ENCODE assay signal across 29 mouse cellular contexts in genomic region chr9:14758590-14758989, GRCm38 (mm10). TPM values are rescaled to one million over a fixed set of nuclear protein-coding genes. Genes with fewer than 3 reads are reported as not detected.
A peak's percentile ranks its signal among the peaks of the same experiment; 100 is the strongest.
DNase-seq lines count a peak whose midpoint lies in the region; ATAC-seq and TF ChIP-seq lines count a peak whose summit lies in the region.
"Had no signal": no experiment of that assay in that cellular context is flagged by ENCODE, and none has a peak within 500 bp of the region (broad histone marks: within the 10 kb centered on the region; RNA-seq: fewer than 3 reads in every experiment).

No protein-coding gene starts in this region.

- H3K36me3 ChIP-seq in lung, postnatal 0 days (ENCODE audit: insufficient read depth, low read length) = no peaks in the 10 kb centered on the region
- H3K36me3 ChIP-seq in MEL (ENCODE audit: control insufficient read depth in 1 of 2, insufficient read depth in 2 of 2, low read length in 2 of 2) = no peaks in the 10 kb centered on the region
- no peaks in the 10 kb centered on the region for H3K36me3 ChIP-seq in kidney, embryonic 15.5 days
- H3K36me3 ChIP-seq: embryonic facial prominence, embryonic 12.5 days; forebrain, embryonic 15.5 days; G1E; heart, embryonic 10.5 days had no signal

- H3K4me2 ChIP-seq in lung, postnatal 0 days (replicated peaks; ENCODE audit: low read depth, low read length) = no peak overlapping the region
- H3K4me2 ChIP-seq in kidney, embryonic 15.5 days = no peak overlapping the region
- H3K4me2 ChIP-seq: embryonic facial prominence, embryonic 12.5 days; forebrain, embryonic 15.5 days had no signal

- H3K4me3 ChIP-seq in lung, postnatal 0 days (ENCODE audit: low read depth, low read length) = no peak overlapping the region
- no peak overlapping the region for H3K4me3 ChIP-seq in lung, adult 2 months (replicated peaks; ENCODE audit: extremely low read depth, low read depth, low read length)
- H3K4me3 ChIP-seq in MEL (ENCODE audit: control insufficient read depth in 1 of 2, insufficient read depth in 1 of 2, low read depth in 2 of 2, low read length in 2 of 2) = peak overlapping the region in 1 of 2 experiments; percentile 31; a peak in 1 of 4 replicates
- no peak overlapping the region for H3K4me3 ChIP-seq in kidney, embryonic 15.5 days (replicated peaks)
- H3K4me3 ChIP-seq: embryonic facial prominence, embryonic 12.5 days; erythroblast, embryonic 14.5 days; forebrain, embryonic 15.5 days; heart, embryonic 10.5 days had no signal

- no peak overlapping the region for H3K27ac ChIP-seq in lung, postnatal 0 days (ENCODE audit: low read length)
- H3K27ac ChIP-seq in MEL (ENCODE audit: control insufficient read depth, low read depth, low read length) = no peak overlapping the region
- no peak overlapping the region for H3K27ac ChIP-seq in kidney, embryonic 15.5 days
- H3K27ac ChIP-seq: embryonic facial prominence, embryonic 12.5 days; forebrain, embryonic 15.5 days; heart, embryonic 10.5 days had no signal

- DNase-seq in lung, postnatal 0 days (ENCODE audit: low spot score) = peak; percentile 54
- DNase-seq in lung, adult 2 months = no peak
- DNase-seq in MEL (ENCODE audit: low read depth, low spot score) = peak; percentile 62
- DNase-seq in kidney, postnatal 36 days = no peak
- no peak for DNase-seq in cerebellum, adult 18-20 months
- DNase-seq: adrenal gland, postnatal 14 days; cerebellum, adult 11-12 months; cerebellum, postnatal 25 days; gastrocnemius, postnatal 25 days; kidney, adult 8-10 months; kidney, postnatal 25 days; layer of hippocampus, adult 9-11 months; lung, adult 18-20 months; right cerebral cortex, adult 18-20 months; thymus, postnatal 36 days had no signal

- no peaks in the 10 kb centered on the region for H3K79me2 ChIP-seq in MEL (ENCODE audit: control insufficient read depth, insufficient read depth, low read length, poor library complexity)

- no peaks in the 10 kb centered on the region for H3K9me3 ChIP-seq in lung, postnatal 0 days (ENCODE audit: low read length)
- no peaks in the 10 kb centered on the region for H3K9me3 ChIP-seq in MEL (replicated peaks; ENCODE audit: insufficient read depth, low read length)
- H3K9me3 ChIP-seq in kidney, embryonic 15.5 days (replicated peaks) = no peaks in the 10 kb centered on the region
- H3K9me3 ChIP-seq: embryonic facial prominence, embryonic 12.5 days; forebrain, embryonic 15.5 days; G1E; heart, embryonic 10.5 days had no signal

- TF ChIP-seq CTCF in lung, postnatal 0 days (IDR thresholded peaks at IDR 0.05) = no peak
- no peak for TF ChIP-seq CTCF in lung, adult 2 months (IDR thresholded peaks at IDR 0.05; ENCODE audit: insufficient read depth, low read length)
- no peak for TF ChIP-seq CTCF in MEL (IDR thresholded peaks at IDR 0.05 in 2 of 3, conservative IDR thresholded peaks at IDR 0.05 in 1 of 3; ENCODE audit: control insufficient read depth in 1 of 3, insufficient read depth in 1 of 3, low read depth in 2 of 3, low read length in 3 of 3, poor library complexity in 1 of 3, severe bottlenecking in 1 of 3)

- no peak for TF ChIP-seq EP300 in lung, postnatal 0 days (IDR thresholded peaks at IDR 0.05)
- TF ChIP-seq EP300 in MEL (IDR thresholded peaks at IDR 0.05; ENCODE audit: low read depth in 1 of 2, low read length in 2 of 2) = 0 out of 4 replicates have a peak, but pooled peaks of 1 of the 2 experiments have one; percentile 22

- no peaks in the 10 kb centered on the region for H3K4me1 ChIP-seq in lung, postnatal 0 days (ENCODE audit: insufficient read depth, low read depth, low read length)
- no peaks in the 10 kb centered on the region for H3K4me1 ChIP-seq in lung, adult 2 months (ENCODE audit: control insufficient read depth, insufficient read depth, low read length)
- H3K4me1 ChIP-seq in MEL (ENCODE audit: control insufficient read depth in 1 of 2, insufficient read depth in 2 of 2, low read length in 2 of 2) = 0 out of 4 replicates have a peak, but pooled peaks cover 0 to 2% of the 10 kb centered on the region in 2 experiments
- H3K4me1 ChIP-seq in kidney, embryonic 15.5 days = no peaks in the 10 kb centered on the region
- H3K4me1 ChIP-seq: embryonic facial prominence, embryonic 12.5 days; forebrain, embryonic 15.5 days; heart, embryonic 10.5 days had no signal

- no peaks in the 10 kb centered on the region for H3K27me3 ChIP-seq in lung, postnatal 0 days (replicated peaks; ENCODE audit: insufficient read depth, low read length)
- peaks cover 4 to 8% of the 10 kb centered on the region in 2 experiments for H3K27me3 ChIP-seq in MEL (ENCODE audit: control insufficient read depth in 1 of 2, insufficient read depth in 2 of 2, low read length in 2 of 2)
- H3K27me3 ChIP-seq in kidney, embryonic 15.5 days = no peaks in the 10 kb centered on the region
- H3K27me3 ChIP-seq: embryonic facial prominence, embryonic 12.5 days; forebrain, embryonic 15.5 days had no signal

- ATAC-seq in lung, postnatal 0 days = 0 out of 2 replicates have a peak, but pooled peaks have one; percentile 19
- peak; percentile 97 for ATAC-seq in granulocyte monocyte progenitor cell, adult 5-6 weeks (replicated peaks; ENCODE audit: poor library complexity, severe bottlenecking)
- ATAC-seq in monocyte, adult 5-6 weeks (replicated peaks; ENCODE audit: insufficient number of reproducible peaks, low FRiP score, low TSS enrichment, poor library complexity, severe bottlenecking) = peak; percentile 95
- ATAC-seq in kidney, embryonic 15.5 days (replicated peaks; ENCODE audit: low FRiP score) = no peak
- ATAC-seq: CD4-positive, CD25-positive, alpha-beta regulatory T cell, adult 4 months; forebrain, embryonic 15.5 days; midbrain, embryonic 16.5 days had no signal

- H3K9ac ChIP-seq in lung, postnatal 0 days (replicated peaks; ENCODE audit: low read depth) = no peak overlapping the region
- H3K9ac ChIP-seq in MEL (ENCODE audit: control insufficient read depth, low read depth, low read length, poor library complexity, severe bottlenecking) = no peak overlapping the region
- no peak overlapping the region for H3K9ac ChIP-seq in kidney, embryonic 15.5 days
- H3K9ac ChIP-seq: embryonic facial prominence, embryonic 12.5 days; forebrain, embryonic 15.5 days had no signal

- TF ChIP-seq RAD21 in MEL (IDR thresholded peaks at IDR 0.05; ENCODE audit: low read depth, low read length) = no peak

- WGBS in lung, postnatal 0 days = 55% methylated on average over 7 of the region's 7 CpGs
- 49% methylated on average over 7 of the region's 7 CpGs for WGBS in lung, adult 2 months
- 70% methylated on average over 7 of the region's 7 CpGs for WGBS in kidney, embryonic 15.5 days

- no peak for TF ChIP-seq POLR2A in lung, adult 2 months (IDR thresholded peaks at IDR 0.05; ENCODE audit: borderline replicate concordance, extremely low read depth, low read depth, low read length)
- TF ChIP-seq POLR2A in MEL (IDR thresholded peaks at IDR 0.05; ENCODE audit: control insufficient read depth in 1 of 2, insufficient read depth in 1 of 2, low read depth in 1 of 2, low read length in 2 of 2, poor library complexity in 1 of 2) = no peak

RNA-seq across cellular contexts. Expression of gene Fut4, which starts 6.4 kb away (rescaled TPM):
- polyA plus RNA-seq in lung, postnatal 0 days (2015; fragmentation: Nextera tagmentation; extraction: Ambion mirVana) = 6.1 and 7.8 TPM in 2 replicates
- 3.5 and 5.3 TPM in 2 replicates for polyA plus RNA-seq in lung, adult 2 months (2012; rRNA removed)
- total RNA-seq in MEL (2012; rRNA removed) = 7.2 and 8.7 TPM in 2 replicates
- 10 to 100 TPM in 1 of 2 experiments, not detected in 1; 11.2 TPM for polyA plus RNA-seq in MEL (2012; ENCODE audit: insufficient read depth in 1 of 2, insufficient read length in 2 of 2, low read depth in 1 of 2, low replicate concordance in 2 of 2, missing spikeins in 1 of 2)
- total RNA-seq in granulocyte monocyte progenitor cell, adult 5-6 weeks (2014; fragmentation: Nextera tagmentation) = 8.4 and 10.6 TPM in 2 replicates
- total RNA-seq in granulocyte monocyte progenitor cell, adult 5-6 weeks (2017) = 12.7 and 16.0 TPM in 2 replicates
- 12.1 to 18.8 TPM (median 17.1 TPM) in 3 replicates for total RNA-seq in monocyte, adult 5-6 weeks (2017)
- polyA plus RNA-seq in kidney, embryonic 15.5 days (2015; fragmentation: Nextera tagmentation; extraction: Ambion mirVana) = 3.2 TPM in 2 replicates
- polyA plus RNA-seq: erythroblast, embryonic 14.5 days; G1E had no signal

RNA-seq across cellular contexts. Expression of gene 1700012B09Rik, which starts 12.2 kb away (rescaled TPM):
- 11.9 and 12.5 TPM in 2 replicates for polyA plus RNA-seq in lung, postnatal 0 days (2015; fragmentation: Nextera tagmentation; extraction: Ambion mirVana)
- 0.72 and 1.6 TPM in 2 replicates for polyA plus RNA-seq in lung, adult 2 months (2012; rRNA removed)
- not detected in 2 replicates for total RNA-seq in MEL (2012; rRNA removed)
- polyA plus RNA-seq in MEL (2012; ENCODE audit: insufficient read depth in 1 of 2, insufficient read length in 2 of 2, low read depth in 1 of 2, low replicate concordance in 2 of 2, missing spikeins in 1 of 2) = not detected
- total RNA-seq in granulocyte monocyte progenitor cell, adult 5-6 weeks (2014; fragmentation: Nextera tagmentation) = 6.3 and 9.3 TPM in 2 replicates
- 6.2 and 16.1 TPM in 2 replicates for total RNA-seq in granulocyte monocyte progenitor cell, adult 5-6 weeks (2017)
- not detected in 3 replicates for total RNA-seq in monocyte, adult 5-6 weeks (2017)
- polyA plus RNA-seq in kidney, embryonic 15.5 days (2015; fragmentation: Nextera tagmentation; extraction: Ambion mirVana) = not detected in 2 replicates
- total RNA-seq: adrenal gland, postnatal 14 days; G1E; gastrocnemius, postnatal 25 days had no signal
- polyA plus RNA-seq: CD4-positive, CD25-positive, alpha-beta regulatory T cell, adult 4 months; erythroblast, embryonic 14.5 days; G1E; heart, embryonic 10.5 days; heart, postnatal 0 days; limb, embryonic 11.5 days; neural tube, embryonic 11.5 days had no signal

RNA-seq across cellular contexts. Expression of gene Piwil4, which starts 18.1 kb away (rescaled TPM):
- 9.1 and 9.8 TPM in 2 replicates for polyA plus RNA-seq in lung, postnatal 0 days (2015; fragmentation: Nextera tagmentation; extraction: Ambion mirVana)
- 4.6 and 5.6 TPM in 2 replicates for polyA plus RNA-seq in lung, adult 2 months (2012; rRNA removed)
- 30.8 and 31.7 TPM in 2 replicates for total RNA-seq in MEL (2012; rRNA removed)
- 10 to 100 TPM in 1 of 2 experiments, not detected in 1; 24.8 TPM for polyA plus RNA-seq in MEL (2012; ENCODE audit: insufficient read depth in 1 of 2, insufficient read length in 2 of 2, low read depth in 1 of 2, low replicate concordance in 2 of 2, missing spikeins in 1 of 2)
- total RNA-seq in granulocyte monocyte progenitor cell, adult 5-6 weeks (2014; fragmentation: Nextera tagmentation) = not detected in 2 replicates
- 0.09 TPM in 1 of 2 replicates, not detected in the other for total RNA-seq in granulocyte monocyte progenitor cell, adult 5-6 weeks (2017)
- total RNA-seq in monocyte, adult 5-6 weeks (2017) = not detected in 3 replicates
- polyA plus RNA-seq in kidney, embryonic 15.5 days (2015; fragmentation: Nextera tagmentation; extraction: Ambion mirVana) = 0.05 TPM in 1 of 2 replicates, not detected in the other
- total RNA-seq: adrenal gland, postnatal 14 days; gastrocnemius, postnatal 25 days; left cerebral cortex, adult 8-10 months had no signal
- polyA plus RNA-seq: erythroblast, embryonic 14.5 days; heart, embryonic 10.5 days had no signal

RNA-seq across cellular contexts. Expression of gene Mre11a, which starts 25.9 kb away (rescaled TPM):
- 4.7 and 8.1 TPM in 2 replicates for polyA plus RNA-seq in lung, postnatal 0 days (2015; fragmentation: Nextera tagmentation; extraction: Ambion mirVana)
- 2.1 and 3.8 TPM in 2 replicates for polyA plus RNA-seq in lung, adult 2 months (2012; rRNA removed)
- total RNA-seq in MEL (2012; rRNA removed) = 113 and 123 TPM in 2 replicates
- 100 to 1,000 TPM in 1 of 2 experiments, 10 to 100 TPM in 1; 88.1 to 288 TPM for polyA plus RNA-seq in MEL (2012; ENCODE audit: insufficient read depth in 1 of 2, insufficient read length in 2 of 2, low read depth in 1 of 2, low replicate concordance in 2 of 2, missing spikeins in 1 of 2)
- 54.7 and 68.9 TPM in 2 replicates for total RNA-seq in granulocyte monocyte progenitor cell, adult 5-6 weeks (2014; fragmentation: Nextera tagmentation)
- 50.1 and 58.6 TPM in 2 replicates for total RNA-seq in granulocyte monocyte progenitor cell, adult 5-6 weeks (2017)
- 15.9 to 34.9 TPM (median 19.8 TPM) in 3 replicates for total RNA-seq in monocyte, adult 5-6 weeks (2017)
- polyA plus RNA-seq in kidney, embryonic 15.5 days (2015; fragmentation: Nextera tagmentation; extraction: Ambion mirVana) = 26.0 and 30.3 TPM in 2 replicates

RNA-seq across cellular contexts. Expression of gene Ankrd49, which starts 26.1 kb away (rescaled TPM):
- polyA plus RNA-seq in lung, postnatal 0 days (2015; fragmentation: Nextera tagmentation; extraction: Ambion mirVana) = 19.7 and 21.4 TPM in 2 replicates
- polyA plus RNA-seq in lung, adult 2 months (2012; rRNA removed) = 3.3 and 5.0 TPM in 2 replicates
- 96.4 and 108 TPM in 2 replicates for total RNA-seq in MEL (2012; rRNA removed)
- 100 to 1,000 TPM; 108 to 139 TPM for polyA plus RNA-seq in MEL (2012; ENCODE audit: insufficient read depth in 1 of 2, insufficient read length in 2 of 2, low read depth in 1 of 2, low replicate concordance in 2 of 2, missing spikeins in 1 of 2)
- total RNA-seq in granulocyte monocyte progenitor cell, adult 5-6 weeks (2014; fragmentation: Nextera tagmentation) = 36.8 and 49.4 TPM in 2 replicates
- total RNA-seq in granulocyte monocyte progenitor cell, adult 5-6 weeks (2017) = 57.3 and 65.7 TPM in 2 replicates
- total RNA-seq in monocyte, adult 5-6 weeks (2017) = 25.3 to 39.9 TPM (median 37.0 TPM) in 3 replicates
- polyA plus RNA-seq in kidney, embryonic 15.5 days (2015; fragmentation: Nextera tagmentation; extraction: Ambion mirVana) = 43.0 and 45.7 TPM in 2 replicates

Comparison
In these comparisons a context has a peak if more than half of its experiments do, and no peak if none do; other contexts are left out.
1. DNase-seq: peak in lung, postnatal 0 days (single experiment) and MEL (single experiment); none in lung, adult 2 months (single experiment), kidney, postnatal 36 days (0 of 2) and cerebellum, adult 18-20 months (0 of 2).